Mouse (Mus musculus): ENCODE measurements around the gene Gm4353.
"Not testable (repeated sequence)": the region's sequence is repeated elsewhere in the genome, so short reads cannot be mapped to it uniquely, and the experiment has no call there.

Gm4353 gene

DNA sequence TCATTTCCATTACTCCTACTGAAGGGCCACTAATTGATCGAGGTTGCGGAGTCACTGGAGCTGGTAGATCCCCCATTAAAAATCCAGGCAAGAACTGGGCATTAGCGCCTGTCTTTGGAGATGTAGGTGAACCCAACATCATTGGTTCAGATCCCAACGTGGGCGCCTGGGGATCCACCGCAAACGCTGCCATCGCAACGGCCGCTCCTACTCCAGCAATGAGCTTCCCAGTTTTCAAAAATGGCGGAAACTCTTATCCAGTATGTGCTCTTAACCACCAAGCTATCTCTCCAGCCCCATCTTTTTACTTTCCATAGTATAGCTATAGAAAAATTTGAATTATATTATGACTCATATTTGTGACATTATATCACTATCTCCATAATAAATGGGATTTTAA is at the start of gene Gm4353:
Gene Gm4353 (minus strand): TSS at position 270 of the 400 bp plus-strand sequence.
- DNase-seq (ENCODE audit: low spot score) = not testable (repeated sequence)

- DNase-seq (ENCODE audit: low spot score) = peak; percentile 43
Measured at GRCm38 (mm10) chr7:116132078-116132477, 47.6 kb upstream of the Gm4353 start.

GRCm38 (mm10) chr7:116131390-116131789 is 47.0 kb upstream of the Gm4353 start:
- DNase-seq (ENCODE audit: low spot score) = no peak

- DNase-seq (ENCODE audit: low spot score) = no peak
Measured at GRCm38 (mm10) chr7:116129374-116129773, 44.9 kb upstream of the Gm4353 start.

DNA sequence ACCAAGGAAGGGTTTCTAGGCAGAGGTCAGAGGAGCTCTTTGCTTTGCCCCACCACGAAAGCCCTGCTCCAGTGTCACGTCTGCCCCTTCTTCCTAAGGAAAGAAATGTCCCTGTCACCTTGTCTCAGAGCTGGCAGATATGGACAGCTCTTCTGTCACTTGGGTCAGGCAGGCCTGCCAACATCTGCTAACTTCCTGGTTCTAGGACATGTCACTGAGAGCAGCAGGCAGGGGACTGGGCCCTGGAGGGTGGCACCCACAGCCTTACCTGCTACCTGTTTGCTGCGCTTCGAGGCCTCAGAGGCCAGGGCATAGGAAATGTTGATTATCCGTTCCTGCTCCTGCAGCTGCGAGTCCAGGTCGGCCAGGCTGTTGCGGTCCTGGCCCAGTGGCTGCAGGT is 43.9 kb upstream of the Gm4353 start:
- DNase-seq (ENCODE audit: low spot score) = no peak

DNA sequence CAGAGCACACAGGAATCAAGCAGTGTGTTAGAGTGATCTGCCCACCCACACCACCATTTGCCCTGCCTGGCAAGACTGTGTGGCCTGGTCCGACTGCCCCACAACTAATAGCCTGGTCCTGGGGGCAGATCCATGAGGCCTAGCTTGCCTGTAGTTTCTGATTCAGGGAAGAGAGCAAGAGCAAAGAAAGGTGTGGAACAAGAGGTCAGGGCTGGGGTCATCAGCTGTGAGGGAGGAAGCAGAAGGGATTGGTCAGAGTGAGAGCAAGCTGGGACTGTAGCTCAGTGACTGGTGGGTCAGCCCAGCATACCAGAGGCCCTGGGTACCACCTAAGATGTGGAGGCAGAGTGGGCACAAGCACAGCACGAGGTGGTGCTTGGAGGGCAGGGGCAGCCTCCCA is 42.6 kb upstream of the Gm4353 start:
- DNase-seq (ENCODE audit: low spot score) = no peak

DNA sequence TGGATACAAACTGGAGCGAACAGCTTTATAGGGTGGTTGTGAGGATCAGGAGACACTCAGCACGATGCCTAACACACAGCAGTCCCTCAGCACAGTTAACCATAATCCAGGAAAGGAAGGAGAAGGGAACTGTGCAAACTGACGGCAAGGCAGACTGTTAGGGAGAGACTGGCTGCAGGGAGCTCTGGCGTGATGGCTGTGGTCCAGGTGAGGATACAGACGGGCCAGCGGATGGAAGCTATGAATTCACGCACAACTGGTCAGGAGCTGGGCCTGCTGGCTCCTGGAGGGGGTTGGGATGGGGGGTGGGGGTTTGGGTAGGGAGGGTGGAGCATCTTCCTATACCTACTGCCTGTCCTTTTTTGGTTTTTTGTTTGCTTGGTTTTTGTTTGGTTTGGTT is 41.2 kb upstream of the Gm4353 start:
- no peak for DNase-seq (ENCODE audit: low spot score)

DNA sequence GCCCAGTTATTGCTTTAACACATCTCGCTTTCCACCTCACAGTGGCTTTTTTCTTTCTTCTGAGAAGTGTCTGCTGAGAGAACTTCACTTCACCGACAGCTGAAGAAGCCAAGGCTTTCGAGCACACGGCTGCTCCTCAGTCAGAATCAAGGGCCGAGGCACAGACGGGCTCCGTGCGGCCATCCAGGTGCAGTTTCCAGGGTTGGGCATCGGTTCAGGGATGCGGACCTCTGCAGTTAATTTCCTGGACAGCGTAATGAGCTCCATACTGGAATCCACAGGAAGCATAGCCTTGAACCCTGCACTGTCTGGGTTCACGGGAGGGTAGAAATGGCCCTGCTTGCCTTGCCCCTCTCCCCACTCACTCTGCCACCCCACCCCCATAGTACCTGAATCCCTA is 39.6 kb upstream of the Gm4353 start:
- no peak for DNase-seq (ENCODE audit: low spot score)

DNA sequence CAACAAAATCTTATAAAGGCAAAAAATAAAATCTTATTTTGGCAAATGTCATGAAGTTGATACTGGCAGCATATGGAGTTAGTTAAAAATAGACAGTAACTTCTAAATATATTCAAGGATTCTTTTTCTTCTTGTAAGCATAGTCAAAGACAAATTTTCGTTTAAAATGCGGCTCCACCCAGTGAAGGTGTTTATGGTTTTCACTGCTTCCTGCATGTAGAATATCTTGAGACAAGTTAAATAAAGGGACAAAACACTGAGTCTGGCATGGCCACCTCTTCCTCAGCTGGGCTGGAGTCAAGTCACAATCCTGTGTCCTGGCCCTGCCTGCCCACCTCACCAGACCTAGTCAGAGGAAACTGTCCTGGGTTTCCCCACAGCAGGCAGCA is 39.2 kb upstream of the Gm4353 start:
- no peak for DNase-seq (ENCODE audit: low spot score)

GRCm38 (mm10) chr7:116122981-116123596 is 38.7 kb upstream of the Gm4353 start:
- DNase-seq (ENCODE audit: low spot score) = no peak

DNA sequence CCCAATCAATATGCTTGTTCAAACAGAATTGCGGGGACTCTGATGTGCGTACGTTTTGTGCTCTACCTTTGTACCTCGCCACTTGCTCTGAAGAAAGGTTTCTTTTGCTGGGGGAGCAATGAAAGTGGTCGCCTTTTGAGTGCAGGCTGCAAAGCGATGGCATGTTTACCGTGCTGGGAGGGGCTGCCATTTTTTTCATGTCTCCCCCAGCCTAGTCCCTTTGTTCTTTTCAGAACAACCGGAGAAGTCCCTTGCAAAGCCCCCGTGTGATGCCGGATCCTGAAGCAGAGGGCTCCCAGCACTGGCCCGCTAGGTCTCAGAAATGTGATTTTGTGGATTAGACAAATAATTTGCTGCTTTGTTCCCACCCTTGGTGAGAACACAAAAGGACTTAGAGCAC is 36.8 kb upstream of the Gm4353 start:
- DNase-seq (ENCODE audit: low spot score) = no peak

- DNase-seq (ENCODE audit: low spot score) = no peak
Measured at GRCm38 (mm10) chr7:116120737-116121136, 36.3 kb upstream of the Gm4353 start.

- DNase-seq (ENCODE audit: low spot score) = no peak
Measured at GRCm38 (mm10) chr7:116119306-116119857, 34.9 kb upstream of the Gm4353 start.

- DNase-seq (ENCODE audit: low spot score) = no peak
Measured at GRCm38 (mm10) chr7:116115991-116116390, 31.6 kb upstream of the Gm4353 start.

GRCm38 (mm10) chr7:116115216-116115930 is 30.9 kb upstream of the Gm4353 start:
- DNase-seq (ENCODE audit: low spot score) = no peak

- no peak for DNase-seq (ENCODE audit: low spot score)
Measured at GRCm38 (mm10) chr7:116111546-116111945, 27.1 kb upstream of the Gm4353 start.

DNA sequence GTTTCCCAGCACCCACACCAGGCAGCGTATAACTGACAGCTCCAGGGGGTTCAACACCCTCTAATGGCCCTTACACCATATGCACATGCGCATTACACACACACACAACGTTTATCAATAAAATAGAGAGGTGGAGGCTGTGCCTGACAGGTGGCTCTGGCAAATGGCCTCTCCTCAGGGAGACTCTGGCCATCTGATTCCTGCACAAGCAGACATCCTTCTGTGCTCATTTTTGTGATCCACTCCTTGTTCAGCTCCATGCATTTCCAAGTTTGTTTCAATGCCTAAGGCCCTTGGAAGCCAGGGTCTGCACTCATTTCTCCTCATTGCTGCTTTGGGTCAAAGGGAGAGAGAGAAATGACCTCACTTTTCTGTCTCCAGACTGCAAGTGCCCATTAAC is 26.2 kb upstream of the Gm4353 start:
- no peak for DNase-seq (ENCODE audit: low spot score)

DNA sequence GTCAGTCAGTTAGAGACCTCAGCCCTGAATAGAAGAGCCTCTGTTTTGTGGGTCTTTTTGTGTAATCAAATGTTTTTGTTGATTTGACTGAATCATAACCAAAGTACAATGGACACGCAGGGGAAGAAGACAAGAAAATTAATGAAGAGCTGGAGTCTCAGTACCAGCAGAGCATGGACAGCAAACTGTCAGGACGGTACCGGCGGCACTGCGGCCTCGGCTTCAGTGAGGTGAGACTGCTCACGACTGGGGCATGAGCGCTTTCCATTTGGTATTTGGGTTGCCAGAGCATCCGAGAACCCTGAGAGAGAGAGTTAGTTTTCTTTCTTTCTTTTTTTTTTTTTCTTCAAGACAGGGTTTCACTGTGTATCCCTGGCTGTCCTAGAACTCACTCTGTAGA is 18.7 kb upstream of the Gm4353 start:
- no peak for DNase-seq (ENCODE audit: low spot score)

- DNase-seq (ENCODE audit: low spot score) = no peak
Measured at GRCm38 (mm10) chr7:116099952-116100528, 15.6 kb upstream of the Gm4353 start.

DNA sequence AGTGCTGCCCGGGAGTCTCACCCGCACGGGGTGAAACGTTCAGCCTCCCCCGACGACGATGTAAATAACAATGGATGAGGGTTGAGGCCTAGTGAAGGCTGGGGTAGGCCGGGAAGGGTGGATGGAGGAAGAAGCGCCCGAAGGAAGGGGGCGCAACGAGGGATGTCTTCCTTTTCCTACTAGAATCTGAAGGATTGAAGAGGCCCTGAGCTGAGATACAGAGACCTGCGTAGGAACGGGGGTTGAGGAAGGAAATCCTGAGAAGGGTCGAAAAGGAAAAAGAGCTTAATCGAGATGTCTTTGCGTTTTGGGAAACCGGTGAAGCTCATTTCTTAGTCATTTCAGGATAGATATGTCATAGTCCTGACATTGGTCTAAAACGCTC is 9.0 kb upstream of the Gm4353 start:
- DNase-seq (ENCODE audit: low spot score) = no peak

- peak; percentile 96 for DNase-seq (ENCODE audit: low spot score)
Measured at GRCm38 (mm10) chr7:116092710-116093465, 8.5 kb upstream of the Gm4353 start.

DNA sequence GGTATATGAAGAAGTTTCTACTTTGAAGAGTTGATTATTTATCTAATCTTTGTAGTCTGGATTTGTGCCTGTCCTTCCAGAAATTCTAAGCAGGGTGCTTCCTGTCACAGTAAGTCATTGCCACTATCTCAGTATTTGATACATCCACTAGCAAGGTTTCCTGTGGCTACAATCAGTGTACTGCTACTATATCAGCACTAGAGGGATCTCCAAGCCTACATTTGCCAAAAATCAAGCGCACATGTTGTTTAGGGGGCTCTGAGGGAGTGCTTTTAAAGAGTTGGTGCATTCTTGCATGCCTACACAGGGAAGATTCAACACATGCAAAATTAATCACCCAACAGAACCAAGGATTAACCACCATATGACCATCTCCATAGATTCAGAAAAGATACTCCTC is 23.7 kb downstream of the Gm4353 start:
- DNase-seq (ENCODE audit: low spot score) = no peak

Data from T-cell, adult 2 months (primary cell).